Mouse (Mus musculus) heart, embryonic 12.5 days (tissue): ENCODE data around the gene Hoxd3. TPM values are rescaled to one million over a fixed set of nuclear protein-coding genes. Genes with fewer than 3 reads are reported as not detected.
A peak's percentile ranks its signal among the peaks of the same experiment; 100 is the strongest.

Experiments
- ATAC-seq: fragments of 200-750 bp; cut with Nextera tagmentation; 2 replicates; pipeline ENCODE4 v1.8.0; 2017; ENCODE audit warnings: moderate TSS enrichment, moderate library complexity; ENCODE audit not compliant: insufficient number of reproducible peaks, low FRiP score
- H3K27ac ChIP-seq: fragments of 300-500 bp; sonication (generic); 2 replicates; pipeline ENCODE4 v1.5.1; 2016; ENCODE audit warnings: mild to moderate bottlenecking, moderate library complexity; ENCODE audit not compliant: poor library complexity, severe bottlenecking
- H3K27me3 ChIP-seq: fragments of 300-500 bp; sonication (generic); replicated peaks from 2 replicates; pipeline ENCODE4 v1.6.1; 2016; ENCODE audit warnings: mild to moderate bottlenecking, moderate library complexity
- H3K36me3 ChIP-seq: fragments of 300-500 bp; sonication (generic); 2 replicates; pipeline ENCODE4 v1.6.1; 2016; ENCODE audit warnings: mild to moderate bottlenecking, moderate library complexity
- H3K4me1 ChIP-seq: fragments of 300-500 bp; sonication (generic); replicated peaks from 2 replicates; pipeline ENCODE4 v1.6.1; 2016; ENCODE audit warnings: mild to moderate bottlenecking
- H3K4me2 ChIP-seq: fragments of 300-500 bp; sonication (generic); 2 replicates; pipeline ENCODE4 v1.6.1; 2016; ENCODE audit warnings: mild to moderate bottlenecking, moderate library complexity
- H3K4me3 ChIP-seq: fragments of 300-500 bp; sonication (generic); 2 replicates; pipeline ENCODE4 v1.5.1; 2016; ENCODE audit warnings: mild to moderate bottlenecking
- H3K9ac ChIP-seq: fragments of 300-500 bp; sonication (generic); 2 replicates; pipeline ENCODE4 v1.6.1; 2016; ENCODE audit warnings: mild to moderate bottlenecking, moderate library complexity
- H3K9me3 ChIP-seq: fragments of 300-500 bp; sonication (generic); replicated peaks from 2 replicates; pipeline ENCODE4 v1.6.1; 2016; ENCODE audit warnings: mild to moderate bottlenecking, moderate library complexity
- WGBS: fragments of 180-500 bp; shearing (Covaris S2); methylation state at CpG from one replicate; pipeline ENCODE4 v1.1.7; 2016; 5-methylcytosine and 5-hydroxymethylcytosine counted together
- polyA plus RNA-seq: library from polyadenylated mRNA; unstranded; fragments of >200 nt; fragmentation: Nextera tagmentation; extraction: Ambion mirVana; gene quantifications from 2 replicates; pipeline ENCODE4 v1.2.1, GENCODE M21; 2016

Hoxd3 gene
- 2.5 and 3.1 TPM in 2 replicates for polyA plus RNA-seq

DNA sequence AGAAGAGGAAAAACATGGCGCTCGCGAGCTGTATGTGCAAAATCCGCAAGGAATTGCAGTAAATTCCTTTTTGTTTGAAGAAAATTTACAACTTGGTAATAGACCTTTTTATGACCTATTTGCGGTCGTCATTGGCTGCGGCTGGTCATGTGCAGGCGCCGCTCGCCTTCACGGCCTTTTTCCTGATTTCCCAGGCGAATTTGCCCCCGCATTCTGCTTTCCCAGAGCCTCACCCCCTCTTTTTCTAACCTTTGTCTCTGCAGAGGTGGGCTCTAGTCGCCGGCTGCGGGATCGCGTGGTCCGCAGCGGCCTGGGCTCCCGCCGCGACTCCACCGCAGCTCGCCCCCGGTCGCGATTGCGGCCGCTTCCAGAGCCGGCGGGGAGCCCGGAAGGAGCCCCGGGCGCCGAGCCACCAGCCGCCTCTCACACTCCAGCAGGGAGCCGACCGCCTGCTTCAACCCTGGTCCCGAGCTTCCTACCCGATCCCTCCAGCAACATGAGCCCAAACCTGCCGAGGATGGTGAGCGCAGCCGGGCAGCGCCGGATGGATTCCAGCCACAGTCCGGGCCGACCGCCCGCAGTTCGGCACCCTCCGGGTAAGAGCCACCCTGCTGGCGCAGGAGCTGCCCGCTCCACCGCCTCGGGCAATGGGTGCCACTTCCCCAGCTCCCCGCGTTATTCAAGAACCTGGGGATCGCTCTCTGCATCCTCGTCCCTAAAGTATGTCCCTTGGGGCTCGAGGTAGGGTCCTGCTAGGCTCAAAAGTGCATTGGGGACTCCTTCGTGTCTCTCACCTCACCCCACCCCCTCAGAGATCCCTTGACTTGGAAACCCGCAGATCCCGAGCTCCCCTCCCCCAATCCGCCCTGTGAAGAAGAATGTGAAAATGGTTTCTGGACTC lies at the start of gene Hoxd3, which contains the start of gene Hoxd4:
Gene Hoxd3 (plus strand): TSS at position 207 of the 901 bp plus-strand sequence.
Gene Hoxd4 (plus strand): TSS at position 209 of the 901 bp plus-strand sequence.
- peaks cover 95% of the 10 kb centered on the region for H3K27me3 ChIP-seq
- under 1% methylated on average over 65 of the region's 65 CpGs for WGBS
- H3K36me3 ChIP-seq = no peaks in the 10 kb centered on the region
- H3K9me3 ChIP-seq = no peaks in the 10 kb centered on the region
- H3K4me3 ChIP-seq = peak within 1 kb of the TSS; percentile 51
- peak within 1 kb of the TSS; percentile 34; the same call in 1 of the 2 replicates for H3K9ac ChIP-seq
- peak within 1 kb of the TSS; percentile 77 for H3K4me2 ChIP-seq
- peaks cover 13% of the 10 kb centered on the region for H3K4me1 ChIP-seq
- ATAC-seq = peak; percentile 18; the same call in 1 of the 2 replicates
- no peak within 1 kb of the TSS for H3K27ac ChIP-seq

GRCm38 (mm10) chr2:74663291-74663925 lies 48.3 kb upstream of the Hoxd3 start:
- Histone ChIP-seq H3K36me3 (no peaks in the 10 kb centered on the region), H3K27me3 (peaks cover 89% of the 10 kb centered on the region), H3K4me3 (no peak overlapping the region), H3K9me3 (no peaks in the 10 kb centered on the region), H3K4me2 (no peak overlapping the region), H3K27ac (no peak overlapping the region), H3K9ac (no peak overlapping the region), H3K4me1 (peaks cover 18% of the 10 kb centered on the region)
- ATAC-seq = no peak
- WGBS = 4% methylated on average over 18 of the region's 18 CpGs

GRCm38 (mm10) chr2:74666411-74666810 lies 45.3 kb upstream of the Hoxd3 start:
- WGBS = 4% methylated on average over 7 of the region's 7 CpGs
- no peak overlapping the region for H3K9ac ChIP-seq
- no peak overlapping the region for H3K4me2 ChIP-seq
- H3K36me3 ChIP-seq = no peaks in the 10 kb centered on the region
- H3K9me3 ChIP-seq = no peaks in the 10 kb centered on the region
- ATAC-seq = no peak
- no peak overlapping the region for H3K4me3 ChIP-seq
- H3K4me1 ChIP-seq = peaks cover 16% of the 10 kb centered on the region
- no peak overlapping the region for H3K27ac ChIP-seq
- H3K27me3 ChIP-seq = peaks cover 89% of the 10 kb centered on the region

DNA sequence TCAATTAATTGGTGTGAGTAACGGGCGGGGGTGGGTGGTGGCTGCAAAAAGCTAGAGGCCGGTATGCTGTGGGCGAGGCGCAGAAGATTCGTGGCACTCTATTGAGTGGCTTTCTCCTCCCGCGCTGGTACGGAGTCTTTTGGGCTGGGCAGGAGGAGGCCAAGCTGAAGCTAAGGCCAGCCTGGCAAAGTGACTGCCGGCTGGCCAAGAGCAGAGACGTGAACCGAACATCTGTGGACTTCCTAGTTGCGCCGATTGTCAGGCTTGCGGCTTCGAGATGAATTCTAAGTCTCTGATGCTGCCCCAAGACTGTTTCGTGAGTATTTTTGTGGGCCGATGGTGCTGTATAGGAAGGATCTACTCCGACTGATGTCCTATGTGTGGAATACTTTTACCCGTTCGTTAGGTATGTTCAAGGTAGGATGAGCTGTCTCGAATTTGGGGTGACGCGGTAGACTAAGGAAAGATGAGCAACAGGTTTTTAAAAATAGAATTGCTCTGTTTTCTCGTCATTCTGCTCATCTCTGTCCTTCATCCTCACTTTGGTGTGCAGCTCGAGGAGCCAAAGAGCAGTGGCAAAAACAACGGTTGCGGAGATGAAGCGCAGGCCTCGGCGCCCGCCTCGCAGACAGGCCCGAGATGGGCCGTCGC lies 44.4 kb upstream of the Hoxd3 start:
- Histone ChIP-seq H3K27me3 (peaks cover 89% of the 10 kb centered on the region), H3K4me1 (peaks cover 13% of the 10 kb centered on the region), H3K9me3 (no peaks in the 10 kb centered on the region), H3K9ac (no peak overlapping the region), H3K4me3 (peak overlapping the region; percentile 48; the same call in 1 of the 2 replicates), H3K36me3 (no peaks in the 10 kb centered on the region), H3K27ac (no peak overlapping the region), H3K4me2 (peak overlapping the region; percentile 76)
- no peak for ATAC-seq
- WGBS = 3% methylated on average over 36 of the region's 36 CpGs

GRCm38 (mm10) chr2:74667842-74668357 lies 43.8 kb upstream of the Hoxd3 start, which contains the start of gene Hoxd13:
Hoxd13 (plus strand) TSS chr2:74668310.
- H3K9ac ChIP-seq = peak within 1 kb of the TSS; percentile 9; the same call in 1 of the 2 replicates
- H3K27me3 ChIP-seq = peaks cover 90% of the 10 kb centered on the region
- no peaks in the 10 kb centered on the region for H3K36me3 ChIP-seq
- peak within 1 kb of the TSS; percentile 48 for H3K4me3 ChIP-seq
- WGBS = under 1% methylated on average over 36 of the region's 51 CpGs
- H3K27ac ChIP-seq = no peak within 1 kb of the TSS
- peak; percentile 69; the same call in 1 of the 2 replicates for ATAC-seq
- peaks cover 19% of the 10 kb centered on the region for H3K4me1 ChIP-seq
- H3K4me2 ChIP-seq = peak within 1 kb of the TSS; percentile 76
- no peaks in the 10 kb centered on the region for H3K9me3 ChIP-seq

- Histone ChIP-seq H3K4me2 (peak overlapping the region; percentile 76), H3K4me1 (peaks cover 19% of the 10 kb centered on the region), H3K27ac (no peak overlapping the region), H3K27me3 (peaks cover 90% of the 10 kb centered on the region), H3K4me3 (peak overlapping the region; percentile 48), H3K9me3 (no peaks in the 10 kb centered on the region), H3K36me3 (no peaks in the 10 kb centered on the region), H3K9ac (peak overlapping the region; percentile 9; the same call in 1 of the 2 replicates)
- ATAC-seq = peak; percentile 22; the same call in 1 of the 2 replicates
- under 1% methylated on average over 68 of the region's 74 CpGs for WGBS
Observed at GRCm38 (mm10) chr2:74668370-74669229, 43.1 kb upstream of the Hoxd3 start.

- WGBS = 1% methylated on average over 3 of the region's 3 CpGs
- H3K27me3 ChIP-seq = peaks cover 90% of the 10 kb centered on the region
- H3K9ac ChIP-seq = no peak overlapping the region
- peaks cover 19% of the 10 kb centered on the region for H3K4me1 ChIP-seq
- no peak overlapping the region for H3K4me3 ChIP-seq
- H3K27ac ChIP-seq = no peak overlapping the region
- H3K9me3 ChIP-seq = no peaks in the 10 kb centered on the region
- no peaks in the 10 kb centered on the region for H3K36me3 ChIP-seq
- no peak overlapping the region for H3K4me2 ChIP-seq
- no peak for ATAC-seq
Observed at GRCm38 (mm10) chr2:74669230-74669578, 42.5 kb upstream of the Hoxd3 start.

GRCm38 (mm10) chr2:74669650-74670235 lies 42.0 kb upstream of the Hoxd3 start:
- Histone ChIP-seq H3K4me2 (no peak overlapping the region), H3K4me1 (peaks cover 19% of the 10 kb centered on the region), H3K27ac (no peak overlapping the region), H3K27me3 (peaks cover 90% of the 10 kb centered on the region), H3K9me3 (no peaks in the 10 kb centered on the region), H3K9ac (no peak overlapping the region), H3K36me3 (no peaks in the 10 kb centered on the region), H3K4me3 (no peak overlapping the region)
- under 1% methylated on average over 14 of the region's 14 CpGs for WGBS
- ATAC-seq = no peak

DNA sequence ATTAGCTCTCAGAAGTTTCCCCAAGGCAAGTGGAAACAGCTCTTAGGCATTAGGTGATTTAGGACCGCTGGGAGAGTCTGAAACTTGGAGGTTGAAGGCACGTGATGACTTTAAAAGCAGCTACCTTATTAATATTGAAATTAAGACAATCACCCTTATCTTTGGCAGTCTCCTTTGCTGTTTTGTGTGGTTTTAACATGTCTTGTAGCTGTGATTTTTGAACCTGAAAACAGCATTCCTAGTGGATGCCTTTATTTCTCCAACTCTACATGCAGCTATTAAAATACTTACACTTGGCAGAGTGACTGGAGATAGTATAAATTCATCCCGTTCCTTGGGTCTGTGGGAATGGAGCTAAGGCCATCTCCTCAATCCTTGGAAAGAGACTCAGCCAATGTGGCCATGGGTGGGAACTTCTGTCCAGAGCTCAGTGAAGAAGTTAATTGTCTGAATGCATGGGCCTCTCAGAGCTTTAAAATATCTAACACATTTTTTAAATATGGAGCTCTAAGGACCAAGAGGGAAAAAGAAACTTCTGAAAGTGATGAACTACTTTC lies 41.0 kb upstream of the Hoxd3 start:
- Histone ChIP-seq H3K27me3 (peaks cover 92% of the 10 kb centered on the region), H3K9ac (no peak overlapping the region), H3K36me3 (no peaks in the 10 kb centered on the region), H3K4me1 (peaks cover 19% of the 10 kb centered on the region), H3K4me3 (no peak overlapping the region), H3K9me3 (no peaks in the 10 kb centered on the region), H3K27ac (no peak overlapping the region), H3K4me2 (no peak overlapping the region)
- WGBS = 3% methylated on average over 3 of the region's 3 CpGs
- ATAC-seq = no peak
